Mouse (Mus musculus): ENCODE measurements around the gene Gm33815.
"Not testable (repeated sequence)": the region's sequence is repeated elsewhere in the genome, so short reads cannot be mapped to it uniquely, and the experiment has no call there.

The Gm33815 gene

GRCm38 (mm10) chrY:69320832-69321231, at the start of gene Gm33815:
Gm33815 (plus strand) TSS chrY:69321132.
- DNase-seq (ENCODE audit: low spot score in 2 of 2), result not testable (repeated sequence)
